Mouse (Mus musculus): ENCODE data around the gene Runx1. TPM values are rescaled to one million over a fixed set of nuclear protein-coding genes. Genes with fewer than 3 reads are reported as not detected.
A peak's percentile ranks its signal among the peaks of the same experiment; 100 is the strongest.

Gene Runx1
- polyA plus RNA-seq, 1 experiment: 322 TPM

DNA sequence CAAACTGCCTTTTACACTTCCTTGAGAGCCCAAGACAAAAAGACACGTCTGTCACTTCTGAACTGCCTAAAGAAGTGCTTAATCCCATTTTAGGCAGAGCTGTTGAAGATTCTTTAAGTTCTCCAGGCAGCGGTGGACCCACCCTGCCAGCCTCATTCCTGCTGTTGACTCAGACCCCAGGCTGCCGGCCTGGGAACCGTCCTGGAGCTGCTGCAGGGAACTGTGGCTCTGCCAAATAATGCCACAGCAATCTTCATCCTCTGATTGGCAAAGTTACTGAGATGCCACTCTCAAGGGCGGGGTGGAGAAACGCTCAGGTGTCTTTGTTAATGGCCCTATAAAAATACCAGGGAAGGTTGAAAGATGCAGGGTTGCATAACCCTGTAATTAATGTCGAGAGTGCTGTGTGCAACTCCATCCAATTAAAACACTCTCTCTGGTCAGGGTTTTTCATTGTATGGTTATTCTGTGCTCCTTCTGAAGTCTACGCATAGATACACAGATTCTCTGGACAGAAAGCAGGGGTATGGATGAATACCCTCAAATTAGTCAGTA lies 2.4 kb upstream of the Runx1 start:
- no peak overlapping the region for H3K4me3 ChIP-seq (replicated peaks)
- H3K27me3 ChIP-seq (replicated peaks): no peaks in the 10 kb centered on the region
- TF ChIP-seq FLI1 (IDR thresholded peaks at IDR 0.05; ENCODE audit: low read length) (no peak), GATA1 (IDR thresholded peaks at IDR 0.05; ENCODE audit: borderline replicate concordance, low read length) (no peak)
- H3K9me3 ChIP-seq: no peaks in the 10 kb centered on the region
- H3K36me3 ChIP-seq (replicated peaks; ENCODE audit: low read length): peaks cover 9% of the 10 kb centered on the region
- H3K4me1 ChIP-seq: peaks cover 65% of the 10 kb centered on the region

DNA sequence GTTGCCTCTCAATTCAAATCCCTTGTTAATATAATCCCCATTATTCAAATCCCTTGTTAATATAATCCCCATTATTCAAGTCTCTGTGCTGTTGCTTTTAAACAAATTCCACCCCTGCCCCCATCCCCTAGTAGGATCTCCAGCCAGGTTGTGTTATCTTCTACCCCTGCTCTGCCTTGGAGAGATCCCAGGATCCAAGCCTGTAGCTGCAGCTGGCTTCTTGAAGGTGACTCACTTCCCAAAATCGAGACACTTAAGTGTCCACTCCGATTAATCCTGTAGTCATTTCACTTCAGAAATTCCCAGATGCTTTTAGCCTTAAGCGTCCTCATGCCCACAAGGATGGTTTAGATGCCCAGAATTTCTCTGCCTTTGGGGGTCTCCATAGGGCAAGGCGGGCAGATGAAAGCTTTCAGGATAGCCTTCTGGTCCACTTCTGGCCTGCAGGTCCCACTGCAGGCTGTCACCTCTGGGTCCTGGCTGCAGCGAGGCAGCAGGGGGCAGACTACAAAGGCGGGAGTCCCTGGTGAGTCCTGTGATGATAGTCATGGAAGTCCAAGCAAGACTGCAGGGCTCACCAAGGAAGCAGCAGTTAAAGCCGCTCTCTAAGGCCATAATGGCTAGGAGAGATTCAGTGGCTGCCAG lies 1.8 kb upstream of the Runx1 start:
- no peak overlapping the region for H3K4me3 ChIP-seq (replicated peaks)
- H3K4me1 ChIP-seq: peaks cover 67% of the 10 kb centered on the region
- peaks cover 15% of the 10 kb centered on the region for H3K36me3 ChIP-seq (replicated peaks; ENCODE audit: low read length)
- TF ChIP-seq GATA1 (IDR thresholded peaks at IDR 0.05; ENCODE audit: borderline replicate concordance, low read length): no peak
- no peak for TF ChIP-seq FLI1 (IDR thresholded peaks at IDR 0.05; ENCODE audit: low read length)
- H3K27me3 ChIP-seq (replicated peaks): no peaks in the 10 kb centered on the region
- no peaks in the 10 kb centered on the region for H3K9me3 ChIP-seq

DNA sequence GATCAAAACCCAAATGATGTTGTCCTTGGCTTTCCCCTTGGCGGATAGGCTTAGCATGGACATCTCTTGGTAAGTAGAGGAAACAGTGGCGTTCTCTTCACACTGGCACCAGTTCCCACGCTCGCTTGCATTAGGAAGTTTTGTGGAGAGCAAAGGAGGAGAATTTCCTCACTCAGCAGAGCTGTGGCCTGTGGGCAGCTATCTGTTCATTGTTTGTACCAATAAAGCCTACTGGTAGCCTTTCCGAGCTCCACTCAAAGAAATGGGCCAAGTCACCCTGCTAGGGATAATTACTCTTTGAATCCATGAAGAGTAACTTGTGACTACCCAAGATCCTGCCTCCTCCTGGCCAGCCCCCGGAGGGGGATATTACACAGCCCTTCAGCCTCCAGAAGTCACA lies 734 bp upstream of the Runx1 start:
- TF ChIP-seq FLI1 (IDR thresholded peaks at IDR 0.05; ENCODE audit: low read length) (no peak), GATA1 (IDR thresholded peaks at IDR 0.05; ENCODE audit: borderline replicate concordance, low read length) (no peak)
- H3K9me3 ChIP-seq: no peaks in the 10 kb centered on the region
- H3K4me3 ChIP-seq (replicated peaks): peak overlapping the region; percentile 95
- H3K36me3 ChIP-seq (replicated peaks; ENCODE audit: low read length): peaks cover 24% of the 10 kb centered on the region
- H3K27me3 ChIP-seq (replicated peaks): no peaks in the 10 kb centered on the region
- H3K4me1 ChIP-seq: peaks cover 73% of the 10 kb centered on the region

DNA sequence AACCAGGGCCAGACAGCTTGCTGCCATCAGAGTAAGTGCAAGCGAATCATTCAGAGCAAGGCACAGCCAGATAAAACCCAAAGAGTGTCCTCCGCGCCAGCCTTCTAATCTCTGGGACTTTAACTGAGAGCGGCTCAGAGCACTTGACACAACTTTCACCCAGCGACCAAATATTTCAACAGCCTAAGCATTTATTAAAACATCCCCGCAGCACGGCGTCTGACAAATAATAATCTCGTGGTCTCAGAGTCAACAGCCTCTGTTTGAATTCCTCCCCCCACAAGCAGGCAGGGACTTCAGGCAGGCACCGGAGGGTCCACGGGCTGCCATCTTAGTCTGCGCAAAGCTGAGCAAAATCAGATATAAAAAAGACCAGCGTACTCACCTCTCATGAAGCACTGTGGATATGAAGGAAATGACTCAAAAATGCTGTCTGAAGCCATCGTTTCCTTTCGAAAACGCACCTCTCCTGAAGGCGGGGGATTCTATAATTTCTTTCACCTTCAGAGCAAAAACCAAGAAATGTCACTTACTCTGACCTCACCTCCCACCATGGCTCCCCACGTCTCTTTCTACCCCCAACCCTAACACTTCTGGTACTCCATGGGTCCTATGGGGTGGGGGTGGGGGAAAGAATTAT lies 625 bp downstream of the Runx1 start:
- TF ChIP-seq FLI1 (IDR thresholded peaks at IDR 0.05; ENCODE audit: low read length): no peak
- TF ChIP-seq GATA1 (IDR thresholded peaks at IDR 0.05; ENCODE audit: borderline replicate concordance, low read length): no peak
- H3K9me3 ChIP-seq: no peaks in the 10 kb centered on the region
- H3K36me3 ChIP-seq (replicated peaks; ENCODE audit: low read length): peaks cover 38% of the 10 kb centered on the region
- H3K27me3 ChIP-seq (replicated peaks): no peaks in the 10 kb centered on the region
- peaks cover 80% of the 10 kb centered on the region for H3K4me1 ChIP-seq
- peak overlapping the region; percentile 95 for H3K4me3 ChIP-seq (replicated peaks)

DNA sequence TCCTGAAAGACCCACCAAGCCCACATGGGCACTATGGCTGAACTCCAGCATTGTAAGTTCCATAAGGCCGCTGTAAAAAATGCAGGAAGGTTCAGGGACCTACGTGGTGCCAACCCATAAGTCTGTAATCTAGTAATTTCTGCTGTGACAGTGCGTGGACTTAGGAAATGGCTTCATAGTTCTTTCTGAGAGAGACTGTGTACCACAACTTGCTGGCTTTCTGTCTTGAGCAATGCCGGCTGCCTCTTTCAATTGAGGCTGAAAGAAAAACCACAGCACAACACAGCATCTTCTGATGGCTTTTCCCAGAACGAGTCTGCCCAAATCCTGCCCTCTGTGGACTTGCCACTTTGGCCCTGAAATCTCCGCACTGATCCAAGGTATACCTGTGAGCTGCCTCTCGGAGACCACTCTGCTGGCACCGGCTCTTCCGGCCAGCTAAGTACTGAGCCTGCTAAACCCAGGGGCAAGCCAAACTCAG lies 1.2 kb downstream of the Runx1 start:
- peaks cover 82% of the 10 kb centered on the region for H3K4me1 ChIP-seq
- no peak for TF ChIP-seq GATA1 (IDR thresholded peaks at IDR 0.05; ENCODE audit: borderline replicate concordance, low read length)
- no peak for TF ChIP-seq FLI1 (IDR thresholded peaks at IDR 0.05; ENCODE audit: low read length)
- peak overlapping the region; percentile 95 for H3K4me3 ChIP-seq (replicated peaks)

DNA sequence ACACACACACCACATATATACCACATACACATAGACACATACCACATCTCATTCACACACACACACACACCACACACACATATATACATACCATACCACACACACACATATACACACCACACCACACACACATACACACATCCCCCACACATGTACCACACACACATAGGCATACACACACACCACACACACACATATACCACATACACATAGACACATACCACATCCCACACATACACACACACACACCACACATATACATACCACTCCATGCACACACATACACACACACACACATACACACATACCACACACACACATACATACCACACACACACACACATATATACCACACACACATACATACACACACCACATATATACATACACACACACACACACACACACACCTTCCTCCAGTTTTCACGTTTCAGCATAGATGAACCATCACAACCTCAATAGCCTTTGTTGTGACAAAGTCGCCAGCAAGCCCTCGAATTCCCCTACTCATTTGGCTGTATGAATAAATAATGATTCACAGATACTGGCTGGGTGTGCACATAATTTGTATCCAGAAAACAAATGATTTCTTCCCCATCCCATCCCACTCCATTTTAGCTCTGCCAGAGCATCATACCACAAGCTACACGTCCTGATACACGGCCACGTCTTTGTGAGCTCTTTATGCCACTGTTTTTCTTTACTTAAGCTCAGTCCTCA lies 1.8 kb downstream of the Runx1 start:
- TF ChIP-seq FLI1 (IDR thresholded peaks at IDR 0.05; ENCODE audit: low read length) (no peak), GATA1 (IDR thresholded peaks at IDR 0.05; ENCODE audit: borderline replicate concordance, low read length) (no peak)
- peak overlapping the region; percentile 95 for H3K4me3 ChIP-seq (replicated peaks)
- peaks cover 49% of the 10 kb centered on the region for H3K36me3 ChIP-seq (replicated peaks; ENCODE audit: low read length)
- H3K27me3 ChIP-seq (replicated peaks): no peaks in the 10 kb centered on the region
- no peaks in the 10 kb centered on the region for H3K9me3 ChIP-seq
- peaks cover 83% of the 10 kb centered on the region for H3K4me1 ChIP-seq

More for the DNA sequence above, 1.2 kb downstream of the Runx1 start:
- no peaks in the 10 kb centered on the region for H3K9me3 ChIP-seq
- H3K27me3 ChIP-seq (replicated peaks): no peaks in the 10 kb centered on the region
- H3K36me3 ChIP-seq (replicated peaks; ENCODE audit: low read length): peaks cover 43% of the 10 kb centered on the region

DNA sequence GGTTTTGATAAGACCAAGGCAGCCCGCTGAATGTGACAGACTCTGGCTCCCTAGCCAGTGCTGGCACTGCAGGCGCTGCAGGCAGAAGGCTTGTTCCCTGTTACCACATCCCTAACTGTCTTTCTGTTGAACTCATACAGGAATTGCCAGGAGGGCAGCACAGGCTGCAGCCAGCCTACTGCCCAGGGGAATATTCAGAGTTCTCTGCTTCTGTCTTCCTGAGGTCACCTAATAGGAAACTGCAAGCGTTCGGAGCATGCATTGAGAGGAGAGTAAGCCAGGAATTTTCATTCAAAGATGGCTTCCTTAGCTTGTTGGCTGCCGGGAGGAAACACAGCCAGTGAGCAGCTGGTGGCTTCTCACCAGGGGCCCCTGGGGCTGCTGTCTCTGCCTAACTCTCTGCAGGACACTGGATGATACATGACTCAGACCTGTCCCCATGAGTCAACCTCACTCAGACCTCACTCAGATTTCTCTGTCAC lies 2.5 kb downstream of the Runx1 start:
- TF ChIP-seq GATA1 (IDR thresholded peaks at IDR 0.05; ENCODE audit: borderline replicate concordance, low read length) (no peak), FLI1 (IDR thresholded peaks at IDR 0.05; ENCODE audit: low read length) (no peak)
- Histone ChIP-seq H3K36me3 (replicated peaks; ENCODE audit: low read length) (peaks cover 56% of the 10 kb centered on the region), H3K27me3 (replicated peaks) (no peaks in the 10 kb centered on the region), H3K9me3 (no peaks in the 10 kb centered on the region), H3K4me1 (peaks cover 83% of the 10 kb centered on the region), H3K4me3 (replicated peaks) (peak overlapping the region; percentile 95)

DNA sequence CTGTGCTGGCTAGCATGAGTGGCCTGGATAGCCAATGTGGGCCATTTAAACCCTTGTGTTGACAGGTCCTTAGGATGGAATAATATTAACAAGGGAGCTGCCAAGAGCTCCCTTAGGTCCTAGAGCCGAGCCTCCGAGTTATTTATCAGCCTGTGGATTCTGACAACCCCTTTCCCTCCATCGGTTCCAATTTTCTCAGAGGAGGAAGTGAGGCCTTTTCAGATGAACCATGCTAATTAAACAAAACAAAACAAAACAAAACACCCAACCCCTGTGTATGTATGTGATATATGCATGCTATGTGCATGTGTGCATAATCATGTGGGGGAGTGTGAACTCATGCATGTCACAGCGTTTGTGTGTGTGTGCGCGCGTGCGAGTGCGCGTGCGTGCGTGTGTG lies 3.3 kb downstream of the Runx1 start:
- Histone ChIP-seq H3K9me3 (no peaks in the 10 kb centered on the region), H3K4me3 (replicated peaks) (peak overlapping the region; percentile 95), H3K27me3 (replicated peaks) (no peaks in the 10 kb centered on the region), H3K4me1 (peaks cover 83% of the 10 kb centered on the region), H3K36me3 (replicated peaks; ENCODE audit: low read length) (peaks cover 63% of the 10 kb centered on the region)
- TF ChIP-seq GATA1 (IDR thresholded peaks at IDR 0.05; ENCODE audit: borderline replicate concordance, low read length): no peak
- TF ChIP-seq FLI1 (IDR thresholded peaks at IDR 0.05; ENCODE audit: low read length): no peak

DNA sequence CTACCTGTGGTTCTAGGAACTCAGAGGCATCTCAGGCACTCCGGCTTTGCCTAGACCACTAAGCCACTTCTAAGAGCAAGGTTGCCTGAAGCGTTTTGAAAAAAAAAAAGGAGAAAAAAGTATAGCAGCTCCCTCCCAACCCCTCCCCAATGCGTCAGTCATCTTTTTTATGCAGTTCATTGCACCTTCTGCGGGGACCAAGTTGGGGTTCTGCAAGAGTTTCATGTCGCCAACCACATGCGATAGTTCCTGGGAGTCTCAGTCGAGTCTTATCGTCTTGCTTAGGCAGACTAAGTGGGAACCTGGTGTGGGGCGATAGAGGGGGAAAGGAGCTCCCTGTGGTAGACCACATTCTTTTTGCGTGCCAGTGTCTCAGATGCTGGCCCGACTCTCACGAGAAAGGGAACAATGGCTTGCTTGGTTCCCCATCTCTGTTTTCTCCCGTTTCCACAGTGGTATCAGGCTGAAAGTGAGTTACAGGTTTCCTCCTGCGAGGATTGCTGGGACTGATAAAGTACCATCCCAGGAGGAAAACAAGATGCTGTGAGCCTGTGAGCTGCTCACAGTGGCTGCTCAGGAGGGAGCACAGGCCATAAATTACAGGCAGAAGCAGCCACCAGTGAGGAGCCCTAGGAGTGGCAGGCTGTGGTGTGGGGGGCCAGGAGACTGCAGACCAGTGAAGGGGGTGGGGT lies 3.9 kb downstream of the Runx1 start:
- Histone ChIP-seq H3K36me3 (replicated peaks; ENCODE audit: low read length) (peaks cover 69% of the 10 kb centered on the region), H3K4me1 (peaks cover 83% of the 10 kb centered on the region), H3K27me3 (replicated peaks) (no peaks in the 10 kb centered on the region)

More for the DNA sequence above, 3.9 kb downstream of the Runx1 start:
- no peak for TF ChIP-seq FLI1 (IDR thresholded peaks at IDR 0.05; ENCODE audit: low read length)
- peak; percentile 96 for TF ChIP-seq GATA1 (IDR thresholded peaks at IDR 0.05; ENCODE audit: borderline replicate concordance, low read length)
- Histone ChIP-seq H3K9me3 (no peaks in the 10 kb centered on the region), H3K4me3 (replicated peaks) (peak overlapping the region; percentile 95)

All from megakaryocyte, embryonic 14.5 days (primary cell).